ENCODE assay signal across 9 mouse cellular contexts in the genomic region with DNA sequence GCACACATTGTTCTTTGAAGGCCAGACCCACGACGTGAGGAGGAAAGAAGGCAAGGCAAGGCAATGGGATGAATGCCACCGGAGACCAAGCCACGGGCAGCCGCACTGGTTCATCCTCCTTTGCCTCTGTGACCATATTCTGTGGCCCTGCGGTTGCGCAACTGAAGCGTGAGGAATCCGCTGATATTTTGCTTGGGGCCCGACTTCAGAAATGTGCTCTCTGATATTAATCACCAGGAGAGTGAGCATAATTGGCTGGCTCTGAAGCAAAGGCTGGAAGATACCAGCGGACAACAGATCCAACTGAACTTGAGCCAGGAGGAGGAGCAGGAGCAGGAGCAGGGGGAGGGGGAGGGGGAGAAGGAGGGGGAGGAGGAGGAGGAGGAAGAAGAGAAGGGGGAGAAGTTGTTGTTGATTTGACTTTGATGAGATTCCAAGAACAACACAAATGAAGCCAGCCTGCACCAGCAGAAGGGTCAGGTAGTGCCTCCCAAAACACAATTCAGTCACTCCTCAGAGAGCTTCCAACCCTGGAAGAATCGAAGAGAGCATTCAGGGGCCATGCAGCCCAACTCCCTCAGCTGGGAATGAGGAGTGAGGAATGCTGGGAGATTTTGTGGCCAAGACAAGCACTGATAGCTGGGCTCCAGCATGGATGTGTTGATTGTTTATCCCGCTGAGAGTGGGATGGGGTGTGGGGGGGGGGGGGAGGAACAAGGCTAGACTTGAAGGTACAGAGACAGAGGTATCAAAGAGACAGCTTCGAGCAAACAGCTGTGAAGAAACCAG. TPM values are rescaled to one million over a fixed set of nuclear protein-coding genes. Genes with fewer than 3 reads are reported as not detected.
A peak's percentile ranks its signal among the peaks of the same experiment; 100 is the strongest.
DNase-seq lines count a peak whose midpoint lies in the region; ATAC-seq and TF ChIP-seq lines count a peak whose summit lies in the region.
"Had no signal": no experiment of that assay in that cellular context is flagged by ENCODE, and none has a peak within 500 bp of the region (broad histone marks: within the 10 kb centered on the region; RNA-seq: fewer than 3 reads in every experiment).

No protein-coding gene starts in this region.

- H3K36me3 ChIP-seq in heart, adult 2 months (ENCODE audit: control insufficient read depth, insufficient read depth, low read length): no peaks in the 10 kb centered on the region
- no peaks in the 10 kb centered on the region for H3K36me3 ChIP-seq in lung, postnatal 0 days (ENCODE audit: insufficient read depth, low read length)
- H3K36me3 ChIP-seq in forebrain, postnatal 0 days (ENCODE audit: insufficient read depth): no peaks in the 10 kb centered on the region
- H3K36me3 ChIP-seq: neural tube, embryonic 12.5 days had no signal

- DNase-seq in layer of hippocampus, adult 2 months (ENCODE audit: low spot score in 2 of 2): no peak
- no peak for DNase-seq in layer of hippocampus, postnatal 14 days (ENCODE audit: low spot score in 2 of 2)
- DNase-seq in ZHBTc4 (ENCODE audit: low read depth, low spot score): peak; percentile 52
- DNase-seq in heart, adult 2 months: peak; percentile 65 to 71
- DNase-seq in lung, postnatal 0 days (ENCODE audit: low spot score): peak; percentile 73
- no peak for DNase-seq in spleen, adult 18-20 months
- DNase-seq in forebrain, postnatal 0 days: no peak
- DNase-seq in spleen, adult 12 weeks (ENCODE audit: low spot score): no peak

- no peaks in the 10 kb centered on the region for H3K9me3 ChIP-seq in lung, postnatal 0 days (ENCODE audit: low read length)
- no peaks in the 10 kb centered on the region for H3K9me3 ChIP-seq in forebrain, postnatal 0 days (ENCODE audit: low read length)
- H3K9me3 ChIP-seq: neural tube, embryonic 12.5 days had no signal

- no peak for TF ChIP-seq POLR2A in heart, adult 2 months (IDR thresholded peaks at IDR 0.05; ENCODE audit: insufficient read depth, low read depth, low read length)

- no peak for TF ChIP-seq EP300 in heart, adult 2 months (IDR thresholded peaks at IDR 0.05; ENCODE audit: insufficient read depth, low read depth, low read length)
- TF ChIP-seq EP300 in lung, postnatal 0 days (IDR thresholded peaks at IDR 0.05): no peak

- intact Hi-C loops in heart, adult 2 months (cut with DNase I): loop anchor here (10.0 kb wide), 1 partner anchor 252 kb away; no protein-coding TSS in a partner anchor

- H3K4me3 ChIP-seq in layer of hippocampus, adult 2 months: no peak overlapping the region
- H3K4me3 ChIP-seq in heart, adult 2 months: no peak overlapping the region
- no peak overlapping the region for H3K4me3 ChIP-seq in lung, postnatal 0 days (ENCODE audit: low read depth, low read length)
- H3K4me3 ChIP-seq in forebrain, postnatal 0 days (ENCODE audit: low read depth, low read length): no peak overlapping the region
- H3K4me3 ChIP-seq: neural tube, embryonic 12.5 days had no signal

- no peaks in the 10 kb centered on the region for H3K27me3 ChIP-seq in heart, adult 2 months (ENCODE audit: control insufficient read depth, insufficient read depth, low read length)
- H3K27me3 ChIP-seq in lung, postnatal 0 days (replicated peaks; ENCODE audit: insufficient read depth, low read length): no peaks in the 10 kb centered on the region
- no peaks in the 10 kb centered on the region for H3K27me3 ChIP-seq in forebrain, postnatal 0 days (ENCODE audit: insufficient read depth, low read length)
- H3K27me3 ChIP-seq: neural tube, embryonic 12.5 days had no signal

- H3K79me2 ChIP-seq in heart, adult 2 months (replicated peaks; ENCODE audit: control insufficient read depth, insufficient read depth, low read length): no peaks in the 10 kb centered on the region

- H3K27ac ChIP-seq in layer of hippocampus, adult 2 months: peak overlapping the region; percentile 28; the same call in 1 of the 2 replicates
- H3K27ac ChIP-seq in heart, adult 2 months: peak overlapping the region; percentile 46; the same call in 1 of the 2 replicates
- no peak overlapping the region for H3K27ac ChIP-seq in lung, postnatal 0 days (ENCODE audit: low read length)
- H3K27ac ChIP-seq in forebrain, postnatal 0 days (ENCODE audit: low read depth, low read length): no peak overlapping the region
- H3K27ac ChIP-seq: neural tube, embryonic 12.5 days had no signal

- peak; percentile 60 for ATAC-seq in lung, postnatal 0 days
- ATAC-seq in forebrain, postnatal 0 days: no peak

- 45% methylated on average over 14 of the region's 14 CpGs for WGBS in heart, adult 2 months
- WGBS in lung, postnatal 0 days: 60% methylated on average over 14 of the region's 14 CpGs
- WGBS in forebrain, postnatal 0 days: 69% methylated on average over 14 of the region's 14 CpGs

- no peak for TF ChIP-seq CTCF in layer of hippocampus, adult 2 months (conservative IDR thresholded peaks at IDR 0.05)
- no peak for TF ChIP-seq CTCF in heart, adult 2 months (IDR thresholded peaks at IDR 0.05)
- TF ChIP-seq CTCF in lung, postnatal 0 days (IDR thresholded peaks at IDR 0.05): no peak
- TF ChIP-seq CTCF in forebrain, postnatal 0 days (IDR thresholded peaks at IDR 0.05; ENCODE audit: low read depth): no peak

- no peak overlapping the region for H3K4me2 ChIP-seq in lung, postnatal 0 days (replicated peaks; ENCODE audit: low read depth, low read length)
- H3K4me2 ChIP-seq in forebrain, postnatal 0 days (ENCODE audit: low read depth): no peak overlapping the region
- H3K4me2 ChIP-seq: neural tube, embryonic 12.5 days had no signal

- peaks cover 4% of the 10 kb centered on the region; the same call in 1 of the 2 replicates for H3K4me1 ChIP-seq in heart, adult 2 months (ENCODE audit: control insufficient read depth, insufficient read depth, low read length)
- no peaks in the 10 kb centered on the region for H3K4me1 ChIP-seq in lung, postnatal 0 days (ENCODE audit: insufficient read depth, low read depth, low read length)
- no peaks in the 10 kb centered on the region for H3K4me1 ChIP-seq in forebrain, postnatal 0 days (ENCODE audit: insufficient read depth)
- H3K4me1 ChIP-seq: neural tube, embryonic 12.5 days had no signal

- no peak overlapping the region for H3K9ac ChIP-seq in heart, adult 2 months (ENCODE audit: low read depth, low read length)
- no peak overlapping the region for H3K9ac ChIP-seq in lung, postnatal 0 days (replicated peaks; ENCODE audit: low read depth)
- H3K9ac ChIP-seq in forebrain, postnatal 0 days: no peak overlapping the region
- H3K9ac ChIP-seq: neural tube, embryonic 12.5 days had no signal

RNA-seq across cellular contexts. Expression of a gene that starts 6.2 kb away (rescaled TPM):
- 10 to 100 TPM; 25.0 to 29.9 TPM for total RNA-seq in layer of hippocampus, adult 2 months (2021)
- total RNA-seq in layer of hippocampus, postnatal 14 days (2021): 10 to 100 TPM; 24.6 to 34.4 TPM
- 10 to 100 TPM; 76.1 to 79.0 TPM for total RNA-seq in heart, adult 2 months (2021)
- polyA plus RNA-seq in heart, adult 2 months (2012; rRNA removed): 41.7 and 83.0 TPM in 2 replicates
- 89.1 and 93.8 TPM in 2 replicates for polyA plus RNA-seq in lung, postnatal 0 days (2015; fragmentation: Nextera tagmentation; extraction: Ambion mirVana)
- total RNA-seq in forebrain, postnatal 0 days (2014; rRNA removed): 42.1 and 50.2 TPM in 2 replicates
- 38.1 and 46.1 TPM in 2 replicates for polyA plus RNA-seq in forebrain, postnatal 0 days (2015; fragmentation: Nextera tagmentation; extraction: Ambion mirVana)

Comparison
In these comparisons a context has a peak if more than half of its experiments do, and no peak if none do; other contexts are left out.
1. DNase-seq: peak in ZHBTc4 (single experiment), heart, adult 2 months (2 of 2) and lung, postnatal 0 days (single experiment); none in layer of hippocampus, adult 2 months (0 of 2), layer of hippocampus, postnatal 14 days (0 of 2), spleen, adult 18-20 months (0 of 2), forebrain, postnatal 0 days (single experiment) and spleen, adult 12 weeks (single experiment).
2. H3K27ac ChIP-seq: peak in layer of hippocampus, adult 2 months (single experiment) and heart, adult 2 months (single experiment); none in lung, postnatal 0 days (single experiment) and forebrain, postnatal 0 days (single experiment).